Mouse (Mus musculus) lung, postnatal 4 days (tissue): ENCODE results near the gene Senp7.

Experiments
- DNase-seq, 2 experiments: peaks; one replicate each; pipeline ENCODE4 v3.0.0; 2021

Gene Senp7

DNA sequence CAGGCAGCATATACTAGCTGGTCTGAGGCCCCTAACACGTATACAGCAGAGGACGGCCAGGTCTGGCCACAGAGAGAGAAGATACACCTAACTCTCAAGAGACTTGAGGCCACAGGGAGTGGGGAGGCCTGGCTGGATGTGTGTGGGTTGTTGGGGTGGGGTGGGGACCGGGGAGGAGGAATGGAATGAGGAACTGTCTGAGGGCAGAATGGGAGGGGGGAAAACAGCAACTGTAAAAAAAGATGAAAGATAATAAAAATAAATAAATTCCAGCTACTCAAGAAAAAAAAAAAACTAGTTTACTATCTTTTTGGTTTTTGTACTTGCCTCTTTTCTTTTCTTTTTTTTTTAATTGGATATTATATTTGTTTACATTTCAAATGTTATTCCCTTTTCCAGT is 91.8 kb downstream of the Senp7 start:
- no peak for DNase-seq

DNA sequence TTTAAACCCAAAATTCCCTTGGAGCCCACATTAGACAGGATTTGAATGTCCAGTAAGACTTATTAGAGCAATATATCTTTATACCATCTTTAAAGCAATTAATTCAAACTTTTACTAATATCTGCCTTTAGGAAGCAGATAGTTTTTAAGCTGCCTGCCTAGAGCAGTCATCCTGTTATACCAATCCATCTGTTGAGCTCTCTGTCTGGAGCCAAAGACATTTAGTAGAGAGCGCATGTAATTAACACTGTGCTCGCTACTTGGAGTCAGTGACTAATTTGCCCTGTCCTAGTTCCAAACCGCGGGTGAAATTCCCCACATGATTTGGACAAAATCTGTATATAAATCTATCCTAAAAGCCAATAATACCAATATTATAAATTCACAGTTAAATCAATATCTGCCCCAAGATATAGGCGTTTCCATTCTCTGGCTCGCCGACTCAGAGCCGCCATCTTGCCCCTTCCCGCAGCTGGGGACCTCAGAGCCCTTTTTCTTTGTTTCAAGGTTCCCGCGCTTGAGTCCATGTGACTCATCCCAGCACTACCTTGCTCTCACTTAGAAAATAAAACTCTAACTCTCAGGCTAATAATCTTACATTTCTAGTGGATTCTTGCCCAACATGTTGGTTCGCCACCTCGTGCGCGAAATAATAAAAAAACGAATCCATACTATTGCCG is 96.9 kb downstream of the Senp7 start:
- no peak for DNase-seq

DNA sequence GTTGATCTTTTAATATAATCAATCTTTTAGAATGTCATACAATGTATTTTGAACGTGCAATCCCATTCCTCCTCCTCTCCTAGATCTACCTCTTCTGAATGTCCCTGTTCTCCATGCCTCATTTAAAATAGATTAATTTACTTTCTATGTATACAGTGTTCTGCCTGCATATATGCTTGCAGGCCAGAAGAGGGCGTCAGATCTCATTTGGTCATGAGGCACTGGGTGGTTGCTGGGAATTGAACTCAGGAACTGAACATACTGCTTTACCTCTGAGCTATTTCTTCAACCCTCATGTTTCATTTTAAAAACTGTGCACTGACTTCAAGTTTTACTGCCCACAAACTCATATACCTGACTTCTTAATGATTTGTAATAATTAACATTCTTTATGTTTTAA is 99.5 kb downstream of the Senp7 start:
- DNase-seq, result no peak

DNA sequence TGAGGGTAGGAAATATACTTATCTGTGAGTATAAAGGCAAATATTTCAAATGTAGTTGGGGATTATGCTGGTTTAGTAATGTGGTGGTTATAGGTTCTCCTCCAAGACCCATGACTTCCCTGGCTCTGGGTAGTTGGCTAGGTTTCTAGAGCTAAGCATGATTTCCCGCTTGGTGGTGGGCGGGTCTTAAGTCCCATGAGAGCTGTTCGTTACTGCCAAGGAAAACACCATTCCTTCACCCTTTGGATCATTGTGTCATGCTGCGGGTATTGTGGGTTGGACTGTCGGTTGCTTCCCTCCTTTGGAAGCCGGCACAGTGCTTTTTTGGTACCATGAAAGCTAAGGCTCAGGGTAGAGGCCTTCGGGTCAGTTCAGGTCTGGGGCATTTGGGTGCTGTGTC is 115.3 kb downstream of the Senp7 start:
- no peak for DNase-seq

DNA sequence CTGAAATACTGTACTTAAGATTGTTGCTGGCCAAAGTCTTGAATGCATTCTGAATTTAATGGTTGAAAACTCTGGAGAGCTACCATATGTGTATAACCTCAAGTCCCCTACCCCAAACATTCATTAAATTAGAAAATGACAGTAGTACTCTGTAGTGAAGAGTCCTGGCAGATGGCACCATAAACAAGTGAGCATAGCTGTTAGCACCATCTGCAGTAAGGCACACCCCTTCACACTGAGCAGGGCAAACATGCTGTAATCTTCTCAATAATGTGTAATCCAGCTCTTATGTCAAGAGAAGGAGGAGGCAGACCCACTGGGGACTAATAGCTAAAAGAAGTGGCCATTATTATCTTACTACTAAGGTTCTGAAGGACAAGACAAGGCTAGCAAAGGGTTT is 122.1 kb downstream of the Senp7 start:
- DNase-seq, result no peak

- peak in 1 of 2 experiments; percentile 17 for DNase-seq
Measured at GRCm38 (mm10) chr16:56175867-56176581, 127.9 kb downstream of the Senp7 start.

DNA sequence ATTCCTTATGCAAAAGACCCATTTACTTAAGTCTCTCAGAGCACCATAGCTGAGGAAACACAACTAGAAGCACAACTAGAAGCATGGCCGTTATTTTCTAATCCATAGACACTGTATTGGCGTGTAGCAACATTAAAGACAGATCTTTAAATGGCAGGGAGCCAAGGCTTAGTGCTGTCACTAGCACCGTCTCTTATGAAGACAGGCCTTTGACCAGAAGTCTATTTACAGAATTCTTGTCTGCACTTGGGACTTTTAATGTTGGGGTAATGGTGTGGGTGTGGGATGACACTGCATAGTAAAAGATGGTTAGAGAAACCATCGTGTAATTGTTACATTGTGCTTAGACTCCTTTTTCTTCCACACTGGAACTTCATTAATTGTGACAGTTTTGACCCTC is 138.7 kb downstream of the Senp7 start:
- DNase-seq, result no peak

DNA sequence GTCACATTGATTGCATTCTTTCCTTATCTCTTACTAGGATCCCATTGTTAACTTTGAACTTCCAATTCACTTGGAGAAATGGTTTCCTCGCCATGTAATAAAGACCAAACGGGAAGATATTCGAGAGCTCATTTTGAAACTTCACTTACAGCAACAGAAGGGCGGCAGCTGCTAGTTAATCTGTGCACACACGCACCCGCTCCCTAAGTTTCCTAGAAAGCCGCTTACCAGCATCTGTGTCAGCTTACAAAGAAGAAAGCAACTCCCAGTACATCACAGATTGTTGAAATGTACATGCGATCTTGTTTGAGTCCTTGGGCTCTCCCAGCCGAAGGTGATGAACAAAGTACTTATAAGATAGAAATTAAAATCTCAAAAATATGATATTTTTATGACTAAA is 140.1 kb downstream of the Senp7 start:
- DNase-seq, result no peak

DNA sequence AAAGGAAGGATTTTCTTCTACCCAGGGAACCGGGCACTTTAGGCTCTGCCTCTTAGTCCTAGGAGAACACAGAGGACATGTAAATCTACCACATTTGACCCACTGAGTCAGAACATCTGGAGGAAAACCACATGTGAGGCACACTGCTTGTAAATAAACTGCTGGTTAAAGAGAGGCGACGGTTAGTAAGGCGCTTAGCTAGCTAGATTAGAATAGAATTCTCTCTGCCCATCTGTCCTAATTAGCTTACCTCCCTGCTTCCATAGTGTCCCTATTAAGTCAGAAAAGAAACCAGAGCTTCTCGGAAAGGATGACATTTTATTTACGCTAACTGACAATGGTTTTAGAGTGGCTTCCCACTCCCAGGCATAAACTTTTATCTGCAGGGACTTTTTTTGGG is 155.9 kb downstream of the Senp7 start, which contains the start of gene Impg2:
TSS of gene Impg2 (plus strand) at position 263 of the 400 bp plus-strand sequence.
- DNase-seq, result no peak

GRCm38 (mm10) chr16:56212740-56213139 is 164.6 kb downstream of the Senp7 start:
- no peak for DNase-seq

- DNase-seq, result no peak
Measured at GRCm38 (mm10) chr16:56227686-56228085, 179.5 kb downstream of the Senp7 start.

DNA sequence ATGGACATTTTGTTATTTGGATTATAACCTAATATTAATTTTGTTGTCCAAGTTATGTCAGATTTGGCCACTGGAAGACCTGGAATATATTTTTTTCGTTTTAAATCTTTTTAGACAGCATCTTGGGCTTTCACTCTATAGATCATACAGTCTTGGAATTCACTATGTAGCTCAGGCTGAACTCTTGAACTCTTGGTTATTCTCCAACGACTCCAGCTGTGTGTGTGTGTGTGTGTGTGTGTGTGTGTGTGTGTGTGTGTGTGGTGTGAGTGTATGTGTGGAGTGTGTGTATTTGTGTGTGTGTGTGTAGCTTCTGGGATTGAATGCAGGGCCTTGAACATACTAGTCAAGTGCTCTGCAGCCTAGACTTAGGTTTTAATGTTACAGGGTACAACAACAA is 181.3 kb downstream of the Senp7 start:
- no peak for DNase-seq

DNA sequence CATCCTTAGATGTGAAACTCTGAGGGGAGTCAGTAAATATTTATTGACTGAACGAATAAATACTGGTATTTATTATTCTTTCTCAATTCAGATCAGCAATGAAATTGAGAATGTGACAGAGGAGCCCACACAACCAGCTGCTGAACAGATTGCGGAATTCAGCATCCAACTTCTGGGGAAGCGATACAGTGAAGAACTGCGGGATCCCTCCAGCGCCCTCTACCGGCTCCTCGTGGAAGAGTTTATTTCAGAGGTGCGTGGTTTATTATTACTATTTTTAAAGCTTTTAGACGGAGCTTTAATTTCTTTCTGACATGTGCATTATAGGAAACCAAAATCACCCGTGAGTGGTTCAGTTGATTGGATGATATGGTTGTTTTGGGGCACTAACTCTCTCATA is 183.2 kb downstream of the Senp7 start:
- peak in 1 of 2 experiments; percentile 31 for DNase-seq

DNA sequence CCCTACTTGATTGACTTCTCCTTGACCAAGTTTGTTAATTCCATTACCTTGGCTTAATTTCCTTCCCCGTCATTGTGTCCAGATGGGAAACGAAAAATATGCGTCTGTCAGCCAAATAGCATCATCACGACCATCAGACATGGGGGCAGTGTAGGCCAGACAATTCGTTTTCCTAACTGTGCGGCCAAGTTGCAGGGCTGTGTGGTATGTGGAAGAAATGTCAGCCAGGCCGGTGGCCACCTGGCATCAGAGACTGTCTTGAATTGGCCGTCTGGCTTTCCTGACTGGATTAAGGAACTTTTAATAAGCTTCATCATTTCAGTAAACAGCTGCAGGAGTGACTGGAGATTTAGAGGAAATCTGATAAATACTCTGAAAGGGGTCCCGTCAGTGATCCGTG is 184.6 kb downstream of the Senp7 start:
- peak; percentile 11 to 53 for DNase-seq
